Mouse (Mus musculus): ENCODE results near the gene Mob3a. TPM values are rescaled to one million over a fixed set of nuclear protein-coding genes. Genes with fewer than 3 reads are reported as not detected.

The Mob3a gene
- polyA plus RNA-seq, 1 experiment from 2014 or later: 55.8 TPM

DNA sequence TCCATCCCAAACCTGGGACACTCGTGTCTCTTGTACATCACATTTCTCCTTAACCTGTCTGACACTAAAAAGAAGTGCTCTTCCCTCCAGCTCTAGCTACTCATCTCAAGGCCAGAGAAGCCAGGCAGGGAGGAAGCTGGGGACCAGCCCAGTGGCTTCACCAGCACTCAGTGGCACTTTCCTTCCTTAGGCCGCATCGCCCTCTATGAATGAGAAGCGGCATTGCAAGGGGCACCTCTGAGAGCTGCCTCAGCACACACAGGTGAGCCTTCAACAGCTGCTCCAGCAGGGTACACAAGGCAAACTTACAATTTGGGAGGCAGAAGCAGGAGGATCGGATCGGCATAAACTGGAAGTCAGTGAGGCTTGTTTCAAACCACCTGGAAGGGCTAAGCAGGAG, 17.6 kb downstream of the Mob3a start:
- no peak for ATAC-seq (ENCODE audit: insufficient number of reproducible peaks, low FRiP score, low TSS enrichment, low read depth)
- peaks cover 50% of the 10 kb centered on the region for H3K36me3 ChIP-seq
- H3K4me2 ChIP-seq: no peak overlapping the region
- 56% methylated on average over 6 of the region's 6 CpGs for WGBS
- no peaks in the 10 kb centered on the region for H3K9me3 ChIP-seq
- H3K4me3 ChIP-seq: no peak overlapping the region
- H3K27me3 ChIP-seq: no peaks in the 10 kb centered on the region
- peaks cover 11% of the 10 kb centered on the region for H3K4me1 ChIP-seq
- no peak overlapping the region for H3K9ac ChIP-seq
- H3K27ac ChIP-seq: no peak overlapping the region

DNA sequence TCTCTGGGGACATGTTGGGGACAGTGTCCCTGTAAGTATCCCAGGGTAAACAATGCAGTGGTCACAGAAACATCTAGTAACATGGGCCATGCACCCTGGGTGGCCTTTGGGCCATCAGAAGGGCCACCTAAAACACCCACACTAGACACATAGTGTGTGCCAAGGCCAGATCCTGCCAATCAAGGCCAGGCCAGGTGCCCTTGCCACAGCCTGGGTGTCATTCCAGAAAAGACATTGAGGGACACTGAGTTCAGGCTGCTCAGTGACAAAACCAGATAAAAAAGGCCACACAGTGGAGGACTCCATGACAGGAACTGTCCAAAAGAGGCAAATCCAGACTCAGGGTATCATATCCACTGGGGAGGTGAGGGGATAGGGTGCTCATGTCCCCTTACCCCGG, 18.1 kb downstream of the Mob3a start:
- ATAC-seq (ENCODE audit: insufficient number of reproducible peaks, low FRiP score, low TSS enrichment, low read depth): no peak
- Histone ChIP-seq H3K4me3 (no peak overlapping the region), H3K36me3 (peaks cover 45% of the 10 kb centered on the region), H3K9me3 (no peaks in the 10 kb centered on the region), H3K9ac (no peak overlapping the region), H3K4me2 (no peak overlapping the region), H3K4me1 (peaks cover 17% of the 10 kb centered on the region), H3K27me3 (no peaks in the 10 kb centered on the region), H3K27ac (no peak overlapping the region)
- 96% methylated on average over 1 of the region's 1 CpGs for WGBS

DNA sequence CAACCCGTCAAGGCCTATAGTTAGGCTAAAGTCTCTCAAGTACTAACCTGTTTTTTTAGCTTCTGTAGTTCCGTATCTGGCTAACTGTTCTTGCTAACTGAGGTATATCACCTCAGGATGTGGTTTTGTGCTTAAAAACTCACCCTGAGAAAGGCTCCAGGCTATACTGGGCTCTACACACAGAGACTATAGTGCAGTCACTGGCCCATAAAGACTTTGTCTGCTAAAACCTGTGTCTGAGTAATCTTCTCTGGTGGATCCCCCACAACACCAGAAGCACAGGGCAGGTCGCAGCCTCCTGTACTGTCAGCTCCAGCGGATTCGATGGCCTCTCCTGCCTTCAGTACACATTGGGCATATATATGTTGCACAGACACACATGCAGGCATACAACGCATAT, 19.8 kb downstream of the Mob3a start:
- Histone ChIP-seq H3K4me1 (peaks cover 33% of the 10 kb centered on the region), H3K9ac (no peak overlapping the region), H3K9me3 (no peaks in the 10 kb centered on the region), H3K4me2 (no peak overlapping the region), H3K27ac (no peak overlapping the region), H3K36me3 (peaks cover 37% of the 10 kb centered on the region), H3K4me3 (no peak overlapping the region), H3K27me3 (no peaks in the 10 kb centered on the region)
- 91% methylated on average over 6 of the region's 6 CpGs for WGBS
- no peak for ATAC-seq (ENCODE audit: insufficient number of reproducible peaks, low FRiP score, low TSS enrichment, low read depth)

DNA sequence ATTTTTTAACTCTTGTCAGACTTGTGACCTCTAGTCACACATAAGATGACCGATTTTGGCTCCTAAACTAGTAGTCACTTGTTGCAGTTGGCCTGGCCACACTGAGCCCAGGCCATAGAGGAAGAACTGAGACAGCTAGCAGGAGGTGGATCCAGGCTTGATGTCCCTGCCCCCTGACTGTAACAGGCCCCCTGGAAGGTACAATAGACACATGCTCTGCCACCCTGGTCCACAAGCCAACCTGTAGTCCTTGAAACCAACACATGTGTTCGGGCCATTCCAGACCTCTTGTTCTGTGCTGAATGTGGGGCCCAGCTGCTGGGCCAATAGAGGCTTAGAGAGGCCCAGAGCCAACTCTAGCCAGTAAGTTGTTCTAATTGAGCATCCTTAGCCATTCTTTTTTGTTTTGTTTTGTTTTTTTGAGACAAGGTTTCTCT, 21.5 kb downstream of the Mob3a start:
- H3K36me3 ChIP-seq: peaks cover 20% of the 10 kb centered on the region
- H3K9me3 ChIP-seq: no peaks in the 10 kb centered on the region
- no peak overlapping the region for H3K9ac ChIP-seq
- ATAC-seq (ENCODE audit: insufficient number of reproducible peaks, low FRiP score, low TSS enrichment, low read depth): no peak
- H3K27ac ChIP-seq: peak overlapping the region; percentile 98; the same call in 1 of the 2 replicates
- no peak overlapping the region for H3K4me2 ChIP-seq
- H3K4me3 ChIP-seq: no peak overlapping the region
- peaks cover 37% of the 10 kb centered on the region for H3K4me1 ChIP-seq
- no peaks in the 10 kb centered on the region for H3K27me3 ChIP-seq
- 75% methylated on average over 2 of the region's 2 CpGs for WGBS

DNA sequence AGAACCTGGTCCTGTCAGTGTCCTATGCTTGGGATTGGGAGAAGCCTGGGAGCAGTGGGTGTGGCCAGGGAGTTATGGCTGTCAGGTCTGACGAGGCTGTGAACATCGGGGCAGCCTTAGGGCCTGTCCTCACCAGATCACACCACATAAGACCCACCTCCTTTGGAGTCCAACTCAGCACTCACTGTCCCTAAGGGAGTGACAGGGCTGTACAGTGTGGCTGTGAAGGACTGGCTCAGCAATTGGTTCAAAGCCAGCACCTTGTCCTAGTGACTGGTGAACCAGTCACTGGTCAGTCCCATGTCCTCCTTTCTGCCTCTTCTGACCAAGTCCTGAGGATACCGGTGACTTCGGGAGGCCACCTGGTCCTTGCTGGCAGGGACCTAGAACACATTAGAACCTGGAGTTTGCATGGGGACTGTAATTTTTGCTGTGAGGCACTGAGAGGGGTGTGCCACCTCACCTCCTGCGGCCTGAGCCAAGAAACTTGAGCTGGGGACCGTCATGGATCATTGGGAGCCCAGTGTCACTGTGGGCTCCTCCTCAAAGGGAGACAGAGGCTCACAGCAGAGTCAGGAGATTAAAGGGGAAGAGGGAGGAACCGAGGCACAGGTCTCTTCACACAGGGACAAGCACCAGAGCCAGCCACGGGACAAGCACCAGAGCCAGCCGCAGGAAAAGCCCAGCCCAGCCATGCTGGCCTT, 22.1 kb downstream of the Mob3a start:
- peaks cover 14% of the 10 kb centered on the region; the same call in 1 of the 2 replicates for H3K36me3 ChIP-seq
- no peak overlapping the region for H3K9ac ChIP-seq
- peaks cover 41% of the 10 kb centered on the region for H3K4me1 ChIP-seq
- no peak overlapping the region for H3K4me2 ChIP-seq
- H3K9me3 ChIP-seq: no peaks in the 10 kb centered on the region
- no peaks in the 10 kb centered on the region for H3K27me3 ChIP-seq
- no peak for ATAC-seq (ENCODE audit: insufficient number of reproducible peaks, low FRiP score, low TSS enrichment, low read depth)
- 50% methylated on average over 9 of the region's 9 CpGs for WGBS
- H3K27ac ChIP-seq: peak overlapping the region; percentile 98
- H3K4me3 ChIP-seq: no peak overlapping the region

DNA sequence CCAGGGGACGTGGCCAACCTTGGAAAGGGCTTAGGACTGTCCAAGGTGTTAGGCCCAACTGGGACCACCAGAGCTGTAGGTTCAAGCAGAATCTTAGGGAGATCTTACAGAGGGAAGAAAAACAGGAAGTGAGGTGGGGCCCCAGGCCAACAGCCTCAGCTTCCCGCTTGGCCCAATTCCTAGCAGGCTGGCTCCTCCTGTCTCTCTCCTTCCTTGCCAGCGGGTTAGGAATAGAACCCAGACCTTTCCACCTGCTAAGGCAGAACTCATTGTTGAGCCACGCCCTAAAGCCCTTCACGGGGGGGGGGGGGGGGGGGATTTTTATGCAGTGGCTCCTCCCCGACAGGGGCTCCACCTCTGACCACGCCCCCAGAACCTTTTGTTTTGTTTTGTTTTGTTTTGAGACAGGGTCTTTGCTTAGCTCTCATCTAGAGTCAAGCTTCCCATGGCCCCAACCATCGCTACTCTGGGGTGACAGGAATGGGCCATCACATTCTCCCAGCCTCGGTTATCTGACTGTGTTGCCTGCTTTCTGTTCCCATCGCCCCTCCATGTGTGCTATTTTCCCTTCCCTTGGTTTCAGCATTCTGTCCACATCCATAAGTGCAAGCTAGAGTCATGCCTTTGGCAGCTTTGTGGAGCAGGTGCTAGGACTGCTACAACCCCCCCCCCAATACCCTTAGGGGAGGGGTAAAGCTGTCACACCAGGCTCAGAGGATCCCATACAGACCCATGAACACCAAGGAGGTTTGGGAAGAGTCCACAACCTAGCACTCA, 23.0 kb downstream of the Mob3a start:
- H3K9ac ChIP-seq: no peak overlapping the region
- no peak overlapping the region for H3K4me3 ChIP-seq
- H3K4me2 ChIP-seq: peak overlapping the region; percentile 58
- H3K27ac ChIP-seq: peak overlapping the region; percentile 98
- peaks cover 6% of the 10 kb centered on the region; the same call in 1 of the 2 replicates for H3K36me3 ChIP-seq
- H3K4me1 ChIP-seq: peaks cover 48% of the 10 kb centered on the region
- no peaks in the 10 kb centered on the region for H3K27me3 ChIP-seq
- no peak for ATAC-seq (ENCODE audit: insufficient number of reproducible peaks, low FRiP score, low TSS enrichment, low read depth)
- 44% methylated on average over 9 of the region's 10 CpGs for WGBS
- H3K9me3 ChIP-seq: no peaks in the 10 kb centered on the region

DNA sequence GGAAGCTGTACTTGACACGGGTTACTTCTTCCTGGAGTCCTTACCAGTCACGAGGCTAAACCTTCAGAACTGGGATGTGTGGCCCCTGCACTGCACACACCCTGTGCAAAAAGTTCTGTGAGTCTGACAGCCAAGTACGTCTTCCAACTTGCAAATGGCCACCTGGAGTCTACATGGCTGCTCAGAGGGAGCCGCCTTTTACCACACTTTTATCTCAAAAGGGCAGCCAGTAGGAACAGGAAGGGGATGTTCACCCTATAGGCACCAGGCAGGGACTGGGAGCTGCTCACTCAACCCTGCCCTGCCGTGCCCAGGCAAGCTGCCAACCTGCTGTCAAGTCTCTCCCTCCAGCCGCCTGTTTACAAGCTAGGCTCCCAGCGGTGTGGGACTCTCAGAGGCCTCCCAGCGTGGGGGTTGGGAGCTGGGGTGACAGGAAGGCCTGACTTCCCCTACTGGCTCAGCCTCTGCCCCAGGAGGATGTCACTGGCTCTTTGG, 23.8 kb downstream of the Mob3a start, which contains the start of gene Mknk2:
TSS of gene Mknk2 (minus strand) at position 171 of the 495 bp plus-strand sequence.
- Histone ChIP-seq H3K4me3 (peak within 1 kb of the TSS; percentile 95), H3K27me3 (no peaks in the 10 kb centered on the region), H3K4me1 (peaks cover 56% of the 10 kb centered on the region), H3K36me3 (peaks cover 2% of the 10 kb centered on the region; the same call in 1 of the 2 replicates), H3K9ac (peak within 1 kb of the TSS; percentile 69), H3K9me3 (no peaks in the 10 kb centered on the region), H3K4me2 (peak within 1 kb of the TSS; percentile 58), H3K27ac (peak within 1 kb of the TSS; percentile 98)
- peak; percentile 5; the same call in 1 of the 2 replicates for ATAC-seq (ENCODE audit: insufficient number of reproducible peaks, low FRiP score, low TSS enrichment, low read depth)
- WGBS: 9% methylated on average over 8 of the region's 8 CpGs

DNA sequence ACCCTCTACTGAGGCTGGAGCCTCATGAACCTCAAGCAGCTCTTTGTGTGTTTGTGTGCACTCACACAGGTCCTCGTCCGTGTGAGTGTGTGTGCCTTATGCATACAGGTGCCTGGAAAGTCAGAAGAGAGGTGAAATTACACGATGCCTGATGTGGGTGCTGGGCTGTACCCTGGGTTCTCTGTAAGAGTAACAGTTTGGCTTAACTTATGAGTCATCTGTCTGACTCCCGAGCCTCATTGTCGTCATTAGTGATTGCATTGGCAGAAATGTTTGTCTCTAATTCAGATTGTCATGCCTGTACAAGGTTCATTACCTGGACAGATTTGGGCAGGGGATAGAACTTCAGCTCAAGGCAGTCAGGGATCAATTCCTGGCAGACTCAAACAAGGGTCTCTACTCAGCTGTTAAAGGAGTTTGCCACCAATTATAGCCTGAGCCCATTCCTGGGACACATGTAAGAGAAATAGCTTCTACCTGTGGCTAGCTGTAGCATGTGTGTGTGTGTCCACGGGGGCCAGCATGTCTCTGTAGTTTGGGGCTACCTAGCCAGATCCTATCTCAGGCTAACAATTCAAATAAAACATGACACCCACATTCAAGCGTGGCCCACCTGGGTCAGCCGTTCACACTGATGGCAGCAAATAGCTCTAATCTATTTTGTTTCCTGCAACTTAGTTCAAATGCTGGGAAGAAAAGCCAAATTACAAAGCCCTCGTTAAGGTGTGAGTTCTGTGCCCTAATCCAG, 24.5 kb downstream of the Mob3a start:
- peak overlapping the region; percentile 95 for H3K4me3 ChIP-seq
- peak overlapping the region; percentile 58 for H3K4me2 ChIP-seq
- WGBS: 18% methylated on average over 9 of the region's 9 CpGs
- no peak for ATAC-seq (ENCODE audit: insufficient number of reproducible peaks, low FRiP score, low TSS enrichment, low read depth)
- no peaks in the 10 kb centered on the region for H3K27me3 ChIP-seq
- H3K27ac ChIP-seq: peak overlapping the region; percentile 98
- no peaks in the 10 kb centered on the region for H3K9me3 ChIP-seq
- peaks cover 4% of the 10 kb centered on the region; the same call in 1 of the 2 replicates for H3K36me3 ChIP-seq
- peaks cover 63% of the 10 kb centered on the region for H3K4me1 ChIP-seq
- H3K9ac ChIP-seq: peak overlapping the region; percentile 69

DNA sequence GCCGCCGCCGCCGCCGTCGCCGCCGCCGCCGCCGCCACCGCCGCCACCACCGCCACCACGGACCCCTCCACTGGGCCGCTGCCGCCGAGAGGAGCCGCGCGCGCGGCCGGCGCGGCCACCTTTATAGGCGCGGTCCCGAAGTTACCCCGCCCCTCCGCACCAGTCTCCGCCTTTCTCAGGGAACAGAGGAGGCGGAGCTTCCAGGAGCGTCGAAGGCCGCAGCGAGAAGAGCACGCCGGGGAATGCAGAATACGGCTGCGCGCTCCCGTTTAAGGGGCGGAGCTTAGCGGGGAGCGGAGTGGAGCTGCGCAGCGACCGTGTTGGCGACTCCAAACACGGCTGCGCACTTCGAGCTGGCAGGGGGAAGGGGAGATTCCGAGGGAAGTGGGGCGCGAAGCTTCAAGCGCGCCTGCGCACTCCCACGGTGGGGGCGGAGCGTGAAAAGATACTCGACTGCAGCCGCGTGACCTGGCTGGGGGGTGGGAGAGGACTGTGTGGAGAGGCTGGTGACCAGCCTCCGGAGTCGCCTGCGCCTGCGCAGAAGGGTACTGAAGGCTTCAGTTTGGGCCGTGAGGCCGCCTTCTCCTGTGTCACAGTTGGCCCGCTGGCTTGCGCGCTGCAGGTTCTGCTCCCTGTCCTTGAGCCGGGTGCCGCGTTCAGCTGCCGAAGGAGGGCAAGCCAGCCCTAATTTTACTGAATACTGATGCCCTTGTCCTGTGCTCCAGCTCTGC, 25.4 kb downstream of the Mob3a start:
- peak overlapping the region; percentile 98 for H3K27ac ChIP-seq
- H3K4me3 ChIP-seq: peak overlapping the region; percentile 95
- ATAC-seq (ENCODE audit: insufficient number of reproducible peaks, low FRiP score, low TSS enrichment, low read depth): peak; percentile 94
- H3K9ac ChIP-seq: peak overlapping the region; percentile 98
- peak overlapping the region; percentile 58 for H3K4me2 ChIP-seq
- H3K27me3 ChIP-seq: no peaks in the 10 kb centered on the region
- no peaks in the 10 kb centered on the region for H3K9me3 ChIP-seq
- under 1% methylated on average over 72 of the region's 78 CpGs for WGBS
- peaks cover 13% of the 10 kb centered on the region for H3K36me3 ChIP-seq
- H3K4me1 ChIP-seq: peaks cover 72% of the 10 kb centered on the region

DNA sequence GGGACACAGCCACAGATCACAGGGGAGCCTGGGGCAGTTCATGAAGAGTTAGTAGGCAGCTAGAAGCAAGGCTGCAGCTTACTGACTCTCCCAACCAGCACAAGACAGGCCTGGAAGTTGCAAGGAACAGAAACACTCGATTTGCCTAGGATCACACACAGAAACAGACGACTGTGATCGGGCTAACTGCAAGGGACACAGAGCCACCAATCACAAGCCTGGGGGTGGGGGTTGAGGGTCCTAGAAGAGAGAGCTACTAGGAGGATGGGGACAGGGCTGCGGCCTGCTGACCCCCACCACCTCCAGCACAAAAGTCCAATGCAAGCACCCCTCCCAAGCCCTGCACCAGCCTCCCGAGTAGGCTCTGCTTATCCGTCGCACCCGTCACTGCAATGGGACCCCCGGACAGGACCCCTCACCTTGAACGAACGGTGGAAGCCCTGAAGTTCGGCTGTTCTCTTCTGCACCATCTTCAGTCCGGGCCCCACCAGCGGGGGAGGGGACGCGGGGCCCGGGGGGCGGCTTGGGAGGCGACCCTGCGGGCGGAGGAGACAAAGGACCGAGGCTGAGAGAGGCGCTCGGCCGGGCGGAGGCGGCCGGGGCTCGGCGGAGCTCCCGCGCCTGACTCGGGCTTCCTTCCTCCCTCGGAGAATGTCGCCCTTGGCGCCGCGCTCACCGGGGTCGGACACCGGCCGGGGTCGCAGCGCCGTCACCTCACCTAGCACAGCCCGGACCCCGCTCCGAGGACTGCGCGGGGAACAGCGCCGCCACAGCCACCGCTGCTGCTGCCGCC, 26.2 kb downstream of the Mob3a start:
- no peaks in the 10 kb centered on the region for H3K27me3 ChIP-seq
- peak overlapping the region; percentile 98 for H3K9ac ChIP-seq
- ATAC-seq (ENCODE audit: insufficient number of reproducible peaks, low FRiP score, low TSS enrichment, low read depth): no peak
- peaks cover 78% of the 10 kb centered on the region for H3K4me1 ChIP-seq
- H3K4me3 ChIP-seq: peak overlapping the region; percentile 95
- H3K27ac ChIP-seq: peak overlapping the region; percentile 89
- H3K4me2 ChIP-seq: peak overlapping the region; percentile 58
- H3K36me3 ChIP-seq: peaks cover 21% of the 10 kb centered on the region
- no peaks in the 10 kb centered on the region for H3K9me3 ChIP-seq
- WGBS: under 1% methylated on average over 34 of the region's 54 CpGs
